Mouse (Mus musculus): Measurements from ENCODE around the gene Lrch4.

- TF ChIP-seq CTCF (conservative IDR thresholded peaks at IDR 0.05; ENCODE audit: low read length) (no peak), POU5F1 (IDR thresholded peaks at IDR 0.05; ENCODE audit: borderline replicate concordance, low read length) (no peak), NANOG (IDR thresholded peaks at IDR 0.05; ENCODE audit: borderline replicate concordance, low read length) (no peak)
Observed at GRCm38 (mm10) chr5:137631591-137631990, 2.7 kb downstream of the Lrch4 start.

Measured in E14TG2a.4 (cell line).